Mouse (Mus musculus) cerebellum, adult 2 months (tissue): ENCODE results near the gene Vmn2r79.

ENCODE experiments used
- CTCF ChIP-seq: fragments of 200-500 bp; IDR thresholded peaks from 2 replicates; pipeline ENCODE4 v1.5.1; 2011; ENCODE audit warnings: low read depth, mild to moderate bottlenecking, control low read depth, low read length, moderate library complexity, borderline replicate concordance; ENCODE audit not compliant: insufficient read depth
- POLR2A ChIP-seq: fragments of 200-500 bp; IDR thresholded peaks from 2 replicates; pipeline ENCODE4 v1.6.1; 2011; ENCODE audit warnings: low read length, control low read depth, borderline replicate concordance; ENCODE audit not compliant: insufficient read depth

GRCm38 (mm10) chr7:86994700-86995099 is 1.2 kb upstream of the Vmn2r79 start:
- TF ChIP-seq CTCF (no peak), POLR2A (no peak)
